Mouse (Mus musculus): ENCODE results near the gene Maml2.

DNA sequence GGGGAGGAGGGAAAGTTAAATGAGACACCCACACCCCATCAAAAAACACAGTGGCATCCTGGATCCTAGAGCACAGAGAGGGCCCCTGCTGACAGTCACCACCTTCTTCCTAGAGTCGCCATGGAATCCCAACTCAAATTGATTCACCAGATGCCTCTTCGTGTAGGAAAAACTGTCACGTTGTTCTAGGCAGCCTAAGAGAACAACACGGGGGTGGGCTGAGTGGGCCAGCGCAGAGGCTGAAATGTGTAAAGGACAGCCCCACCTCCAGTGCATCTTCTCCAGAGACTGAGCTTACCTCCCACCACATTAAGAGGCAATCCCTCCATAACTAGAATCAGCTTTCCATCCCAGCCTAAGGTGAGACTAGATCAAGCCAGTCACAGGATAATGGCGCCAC lies 160.0 kb downstream of the Maml2 start:
- TF ChIP-seq HCFC1 (IDR thresholded peaks at IDR 0.05; ENCODE audit: borderline replicate concordance, insufficient read depth, low read length) (no peak), MAFK (IDR thresholded peaks at IDR 0.05; ENCODE audit: insufficient read depth, low read depth, low read length) (no peak), ZC3H11A (IDR thresholded peaks at IDR 0.05; ENCODE audit: borderline replicate concordance, low read depth, low read length) (no peak), CHD2 (IDR thresholded peaks at IDR 0.05; ENCODE audit: low read depth, low read length) (no peak)
